Mouse (Mus musculus) lung, postnatal 0 days (tissue): ENCODE measurements at regions not wholly inside any gene's neighbourhood (a gene's known extent, or its start where the extent isn't known, plus 50 kb on each side); places are given as distances from the start of the nearest gene placed in this dataset.

Source experiments
- CTCF ChIP-seq: IDR thresholded peaks from 2 replicates; pipeline ENCODE4 v1.5.1; 2016; ENCODE audit warnings: antibody characterized with exemption, mild to moderate bottlenecking
- EP300 ChIP-seq: IDR thresholded peaks from 2 replicates; pipeline ENCODE4 v1.6.1; 2016; ENCODE audit warnings: antibody characterized with exemption, mild to moderate bottlenecking, control low read depth

DNA sequence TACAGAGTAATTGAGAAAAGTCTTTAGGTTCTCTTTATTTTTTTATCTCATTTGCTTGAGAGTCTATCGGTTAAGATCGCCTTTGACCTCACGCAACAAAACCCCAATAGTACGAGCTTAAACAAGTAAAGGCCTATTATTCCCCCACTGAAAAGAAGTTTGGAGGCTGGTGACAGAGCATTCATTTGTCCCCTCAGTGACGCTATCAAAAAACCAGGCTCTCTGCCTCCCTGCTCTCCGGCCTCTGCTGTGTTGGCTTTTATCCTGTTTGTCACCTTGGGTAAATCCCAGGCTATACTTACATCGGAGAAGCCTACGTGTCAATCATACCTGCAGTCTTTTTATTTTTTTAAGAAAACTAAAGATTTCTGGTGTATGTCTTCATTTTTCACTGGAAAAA lies 112.9 kb downstream of the Gm9376 start:
- TF ChIP-seq EP300 (no peak), CTCF (no peak)
